Mouse (Mus musculus) kidney, embryonic 16.5 days (tissue): ENCODE results near the gene Rps10. TPM values are rescaled to one million over a fixed set of nuclear protein-coding genes. Genes with fewer than 3 reads are reported as not detected.
"Not testable (repeated sequence)": the region's sequence is repeated elsewhere in the genome, so short reads cannot be mapped to it uniquely, and the experiment has no call there.

ENCODE experiments used
- ATAC-seq: fragments of 200-750 bp; cut with Nextera tagmentation; 2 replicates; pipeline ENCODE4 v1.8.0; 2017; ENCODE audit warnings: moderate TSS enrichment; ENCODE audit not compliant: low FRiP score, low TSS enrichment
- H3K27ac ChIP-seq: fragments of 300-500 bp; sonication (generic); 2 replicates; pipeline ENCODE4 v1.5.1; 2014; ENCODE audit warnings: low read length
- H3K27me3 ChIP-seq: fragments of 300-500 bp; sonication (generic); 2 replicates; pipeline ENCODE4 v1.6.1; 2014; ENCODE audit warnings: low read length, control low read depth, mixed read lengths; ENCODE audit not compliant: insufficient read depth
- H3K36me3 ChIP-seq: fragments of 300-500 bp; sonication (generic); 2 replicates; pipeline ENCODE4 v1.6.1; 2014; ENCODE audit warnings: low read length, control low read depth, mixed read lengths; ENCODE audit not compliant: insufficient read depth
- H3K4me1 ChIP-seq: fragments of 300-500 bp; sonication (generic); 2 replicates; pipeline ENCODE4 v1.6.1; 2014; ENCODE audit warnings: low read length, control low read depth, mixed read lengths; ENCODE audit not compliant: insufficient read depth
- H3K4me2 ChIP-seq: fragments of 300-500 bp; sonication (generic); replicated peaks from 2 replicates; pipeline ENCODE4 v1.6.1; 2014; ENCODE audit warnings: low read depth, low read length
- H3K4me3 ChIP-seq: fragments of 300-500 bp; sonication (generic); 2 replicates; pipeline ENCODE4 v1.5.1; 2014; ENCODE audit warnings: mild to moderate bottlenecking, low read length
- H3K9ac ChIP-seq: fragments of 300-500 bp; sonication (generic); replicated peaks from 2 replicates; pipeline ENCODE4 v1.6.1; 2014; ENCODE audit warnings: low read length
- H3K9me3 ChIP-seq: fragments of 300-500 bp; sonication (generic); 2 replicates; pipeline ENCODE4 v1.6.1; 2016; ENCODE audit warnings: low read length, control low read depth
- WGBS: fragments of 180-500 bp; shearing (Covaris S2); extraction: QIAGEN DNeasy Blood & Tissue Kit; methylation state at CpG from one replicate; pipeline ENCODE4 v1.1.7; 2014; 5-methylcytosine and 5-hydroxymethylcytosine counted together
- polyA plus RNA-seq: library from polyadenylated mRNA; unstranded; fragments of >200 nt; fragmentation: Nextera tagmentation; extraction: Ambion mirVana; gene quantifications from 2 replicates; pipeline ENCODE4 v1.2.1, GENCODE M21; 2015

The Rps10 gene
- polyA plus RNA-seq, 1 experiment from 2014 or later: 825 TPM

GRCm38 (mm10) chr17:27645807-27646206 lies 9.3 kb upstream of the Rps10 start:
- Histone ChIP-seq H3K36me3 (no peaks in the 10 kb centered on the region), H3K4me2 (no peak overlapping the region), H3K4me3 (no peak overlapping the region), H3K9me3 (no peaks in the 10 kb centered on the region), H3K9ac (no peak overlapping the region), H3K27ac (no peak overlapping the region), H3K4me1 (peaks cover 9% of the 10 kb centered on the region), H3K27me3 (no peaks in the 10 kb centered on the region)
- 45% methylated on average over 7 of the region's 7 CpGs for WGBS
- no peak for ATAC-seq

- H3K9ac ChIP-seq: no peak overlapping the region
- H3K4me1 ChIP-seq: peaks cover 9% of the 10 kb centered on the region
- H3K27ac ChIP-seq: no peak overlapping the region
- no peaks in the 10 kb centered on the region for H3K27me3 ChIP-seq
- no peaks in the 10 kb centered on the region for H3K36me3 ChIP-seq
- WGBS: 49% methylated on average over 2 of the region's 2 CpGs
- no peak for ATAC-seq
- no peak overlapping the region for H3K4me3 ChIP-seq
- H3K9me3 ChIP-seq: no peaks in the 10 kb centered on the region
- H3K4me2 ChIP-seq: no peak overlapping the region
These were observed 8.1 kb upstream of the Rps10 start for GRCm38 (mm10) chr17:27644572-27644971.

- ATAC-seq: no peak
These were observed 7.3 kb upstream of the Rps10 start for GRCm38 (mm10) chr17:27643756-27644155.

GRCm38 (mm10) chr17:27643101-27643500 lies 6.6 kb upstream of the Rps10 start:
- no peak for ATAC-seq
- peaks cover 9% of the 10 kb centered on the region for H3K4me1 ChIP-seq
- WGBS: 25% methylated on average over 6 of the region's 6 CpGs
- 0 out of 2 replicates have a peak overlapping the region, but pooled peaks have one; percentile 31 for H3K4me2 ChIP-seq
- no peak overlapping the region for H3K27ac ChIP-seq
- H3K36me3 ChIP-seq: no peaks in the 10 kb centered on the region
- H3K27me3 ChIP-seq: no peaks in the 10 kb centered on the region
- H3K9me3 ChIP-seq: no peaks in the 10 kb centered on the region
- H3K9ac ChIP-seq: no peak overlapping the region
- no peak overlapping the region for H3K4me3 ChIP-seq

More at GRCm38 (mm10) chr17:27643756-27644155, 7.3 kb upstream of the Rps10 start:
- H3K27me3 ChIP-seq: no peaks in the 10 kb centered on the region
- no peak overlapping the region for H3K4me3 ChIP-seq
- peaks cover 9% of the 10 kb centered on the region for H3K4me1 ChIP-seq
- H3K9ac ChIP-seq: no peak overlapping the region
- H3K36me3 ChIP-seq: no peaks in the 10 kb centered on the region
- no peaks in the 10 kb centered on the region for H3K9me3 ChIP-seq
- H3K4me2 ChIP-seq: no peak overlapping the region
- WGBS: 81% methylated on average over 9 of the region's 9 CpGs
- H3K27ac ChIP-seq: no peak overlapping the region

- peak overlapping the region; percentile 32 for H3K9ac ChIP-seq
- WGBS: 2% methylated on average over 12 of the region's 12 CpGs
These were observed 6.1 kb upstream of the Rps10 start for GRCm38 (mm10) chr17:27642491-27643062.

GRCm38 (mm10) chr17:27639851-27640250 lies 3.4 kb upstream of the Rps10 start:
- H3K27me3 ChIP-seq, H3K4me3 ChIP-seq, H3K27ac ChIP-seq, H3K9ac ChIP-seq, ATAC-seq, H3K9me3 ChIP-seq, H3K36me3 ChIP-seq, H3K4me2 ChIP-seq: not testable (repeated sequence)
- peaks cover 19% of the 10 kb centered on the region for H3K4me1 ChIP-seq
- WGBS: 96% methylated on average over 6 of the region's 6 CpGs

More at GRCm38 (mm10) chr17:27642491-27643062, 6.1 kb upstream of the Rps10 start:
- H3K4me3 ChIP-seq: no peak overlapping the region
- H3K27ac ChIP-seq: peak overlapping the region; percentile 14; the same call in 1 of the 2 replicates
- H3K27me3 ChIP-seq: no peaks in the 10 kb centered on the region
- H3K36me3 ChIP-seq: no peaks in the 10 kb centered on the region
- peak overlapping the region; percentile 31; the same call in 1 of the 2 replicates for H3K4me2 ChIP-seq
- ATAC-seq: peak; percentile 86
- H3K9me3 ChIP-seq: no peaks in the 10 kb centered on the region
- H3K4me1 ChIP-seq: peaks cover 9% of the 10 kb centered on the region

GRCm38 (mm10) chr17:27638921-27639332 lies 2.5 kb upstream of the Rps10 start:
- Histone ChIP-seq H3K4me1 (peaks cover 19% of the 10 kb centered on the region), H3K27ac (no peak overlapping the region), H3K36me3 (0 out of 2 replicates have a peak, but pooled peaks cover under 1% of the 10 kb centered on the region), H3K4me3 (no peak overlapping the region), H3K9ac (no peak overlapping the region), H3K27me3 (no peaks in the 10 kb centered on the region), H3K4me2 (no peak overlapping the region), H3K9me3 (no peaks in the 10 kb centered on the region)
- WGBS: 84% methylated on average over 20 of the region's 20 CpGs
- no peak for ATAC-seq

GRCm38 (mm10) chr17:27637333-27637732 lies 864 bp upstream of the Rps10 start:
- no peaks in the 10 kb centered on the region for H3K9me3 ChIP-seq
- no peak overlapping the region for H3K27ac ChIP-seq
- H3K4me3 ChIP-seq: no peak overlapping the region
- peaks cover 16% of the 10 kb centered on the region for H3K36me3 ChIP-seq
- WGBS: 41% methylated on average over 9 of the region's 9 CpGs
- H3K27me3 ChIP-seq: no peaks in the 10 kb centered on the region
- peaks cover 28% of the 10 kb centered on the region for H3K4me1 ChIP-seq
- ATAC-seq: no peak
- peak overlapping the region; percentile 22; the same call in 1 of the 2 replicates for H3K9ac ChIP-seq
- H3K4me2 ChIP-seq: no peak overlapping the region

GRCm38 (mm10) chr17:27635575-27635903 lies 930 bp downstream of the Rps10 start:
- Histone ChIP-seq H3K9ac (peak overlapping the region; percentile 95), H3K4me1 (peaks cover 38% of the 10 kb centered on the region), H3K4me3 (peak overlapping the region; percentile 98), H3K36me3 (peaks cover 33% of the 10 kb centered on the region), H3K27ac (peak overlapping the region; percentile 79), H3K4me2 (peak overlapping the region; percentile 74)
- ATAC-seq, H3K9me3 ChIP-seq, H3K27me3 ChIP-seq: not testable (repeated sequence)
- 33% methylated on average over 9 of the region's 9 CpGs for WGBS

GRCm38 (mm10) chr17:27634871-27635574 lies 1.4 kb downstream of the Rps10 start, which contains the start of gene RPS10-NUDT3:
Gene RPS10-NUDT3, minus strand, starts transcription at chr17:27635222.
- under 1% methylated on average over 61 of the region's 72 CpGs for whole genome bisulfite sequencing
- ATAC-seq: peak; percentile 98
- Histone ChIP-seq H3K36me3 (peaks cover 39% of the 10 kb centered on the region), H3K9me3 (no peaks in the 10 kb centered on the region), H3K27ac (peak within 1 kb of the TSS; percentile 88), H3K4me3 (peak within 1 kb of the TSS; percentile 98), H3K27me3 (no peaks in the 10 kb centered on the region), H3K4me2 (peak within 1 kb of the TSS; percentile 74), H3K9ac (peak within 1 kb of the TSS; percentile 95), H3K4me1 (peaks cover 38% of the 10 kb centered on the region)
